1 mouse cellular context compared by ENCODE assay signal in the genomic region with DNA sequence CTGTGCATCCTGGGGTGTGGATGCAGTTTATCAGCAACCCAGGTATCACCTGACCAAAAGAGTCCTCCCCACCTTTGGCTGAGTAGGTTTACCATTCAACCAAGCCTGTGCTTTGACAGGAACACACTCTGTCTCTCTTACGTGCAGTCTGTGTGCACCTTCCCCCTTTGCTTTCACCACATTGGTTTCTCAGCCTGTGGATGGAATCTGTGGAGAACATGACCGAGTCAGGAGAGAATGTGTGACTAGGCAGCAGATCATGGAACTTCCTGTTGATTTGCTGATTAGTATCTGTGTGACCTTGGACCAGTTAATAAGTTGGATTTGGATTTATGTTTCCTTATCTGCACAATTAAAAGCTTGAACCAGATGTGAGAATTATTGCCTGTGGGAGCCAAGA.
TF ChIP-seq lines count a peak whose summit lies in the region.

No protein-coding gene starts in this region.

TF ChIP-seq in CH12.LX, 34 proteins besides CTCF, POLR2A, EP300 and RAD21:
- TF ChIP-seq HCFC1 (IDR thresholded peaks at IDR 0.05; ENCODE audit: low read depth, low read length) (no peak), CHD2 (IDR thresholded peaks at IDR 0.05; ENCODE audit: low read length) (no peak), NELFE (IDR thresholded peaks at IDR 0.05; ENCODE audit: low read depth, low read length) (no peak), UBTF (IDR thresholded peaks at IDR 0.05; ENCODE audit: low read depth, low read length) (no peak), IRF4 (IDR thresholded peaks at IDR 0.05; ENCODE audit: low read depth, low read length) (no peak), TBP (conservative IDR thresholded peaks at IDR 0.05; ENCODE audit: low read depth, low read length) (no peak), E2F4 (IDR thresholded peaks at IDR 0.05; ENCODE audit: insufficient replicate concordance, low read depth, low read length) (no peak), ETS1 (conservative IDR thresholded peaks at IDR 0.05; ENCODE audit: low read depth, low read length) (no peak), TCF12 (IDR thresholded peaks at IDR 0.05; ENCODE audit: low read depth, low read length) (no peak), ZNF384 (IDR thresholded peaks at IDR 0.05; ENCODE audit: low read depth, low read length) (no peak), MAFK (IDR thresholded peaks at IDR 0.05; ENCODE audit: insufficient replicate concordance, low read length) (no peak), ELF1 (IDR thresholded peaks at IDR 0.05; ENCODE audit: low read depth, low read length) (no peak), USF2 (conservative IDR thresholded peaks at IDR 0.05; ENCODE audit: low read depth, low read length) (no peak), ZKSCAN1 (IDR thresholded peaks at IDR 0.05; ENCODE audit: borderline replicate concordance, low read depth, low read length) (no peak), BHLHE40 (IDR thresholded peaks at IDR 0.05; ENCODE audit: low read depth, low read length) (no peak)
